Mouse (Mus musculus): ENCODE measurements around the gene Tlk1. TPM values are rescaled to one million over a fixed set of nuclear protein-coding genes. Genes with fewer than 3 reads are reported as not detected.

Tlk1 gene
- polyA plus RNA-seq, 1 experiment from 2014 or later, result 39.4 TPM

Other genes with a start within 250 kb of the Tlk1 start
- 173 and 182 TPM in 2 replicates for gene Gorasp2, start 164.2 kb downstream of the Tlk1 start, polyA plus RNA-seq (2014; fragmentation: Nextera tagmentation; extraction: Ambion mirVana)
- 3.1 and 5.1 TPM in 2 replicates for gene Gm26558, start 163.6 kb downstream of the Tlk1 start, polyA plus RNA-seq (2014; fragmentation: Nextera tagmentation; extraction: Ambion mirVana)
- 16.8 and 18.1 TPM in 2 replicates for gene Dcaf17, start 229.6 kb upstream of the Tlk1 start, polyA plus RNA-seq (2014; fragmentation: Nextera tagmentation; extraction: Ambion mirVana)
- gene Mettl8, start 229.9 kb upstream of the Tlk1 start, polyA plus RNA-seq (2014; fragmentation: Nextera tagmentation; extraction: Ambion mirVana), result 13.6 and 15.5 TPM in 2 replicates

All from heart, embryonic 11.5 days (tissue).